Mouse (Mus musculus) midbrain, embryonic 10.5 days (tissue): Measurements from ENCODE around the gene Rasl11b. TPM values are rescaled to one million over a fixed set of nuclear protein-coding genes. Genes with fewer than 3 reads are reported as not detected.

ENCODE experiments used
- DNase-seq: peaks from one replicate; pipeline ENCODE4 v3.0.0-alpha.2; 2017; ENCODE audit warnings: low spot score
- H3K27ac ChIP-seq: fragments of 300-500 bp; sonication (generic); replicated peaks from 2 replicates; pipeline ENCODE4 v1.5.1; 2016; ENCODE audit warnings: mild to moderate bottlenecking
- H3K27me3 ChIP-seq: fragments of 300-500 bp; sonication (generic); 2 replicates; pipeline ENCODE4 v1.6.1; 2016; ENCODE audit warnings: low read depth, mild to moderate bottlenecking; ENCODE audit not compliant: poor library complexity, severe bottlenecking
- H3K36me3 ChIP-seq: fragments of 300-500 bp; sonication (generic); 2 replicates; pipeline ENCODE4 v1.6.1; 2016; ENCODE audit warnings: mild to moderate bottlenecking, moderate library complexity
- H3K4me1 ChIP-seq: fragments of 300-500 bp; sonication (generic); 2 replicates; pipeline ENCODE4 v1.6.1; 2016
- H3K4me3 ChIP-seq: fragments of 300-500 bp; sonication (generic); 2 replicates; pipeline ENCODE4 v1.5.1; 2016; ENCODE audit warnings: mild to moderate bottlenecking, moderate library complexity
- H3K9me3 ChIP-seq: fragments of 300-500 bp; sonication (generic); replicated peaks from 2 replicates; pipeline ENCODE4 v1.6.1; 2016; ENCODE audit warnings: mild to moderate bottlenecking
- WGBS: fragments of 180-500 bp; shearing (Covaris S2); methylation state at CpG from one replicate; pipeline ENCODE4 v1.1.7; 2016; 5-methylcytosine and 5-hydroxymethylcytosine counted together
- polyA plus RNA-seq: library from polyadenylated mRNA; unstranded; fragments of >200 nt; fragmentation: Nextera tagmentation; extraction: Ambion mirVana; gene quantifications from 2 replicates; pipeline ENCODE4 v1.2.1, GENCODE M21; 2016

The Rasl11b gene
- polyA plus RNA-seq, 1 experiment from 2014 or later: 27.3 TPM

GRCm38 (mm10) chr5:74226183-74226582, 31.1 kb downstream of the Rasl11b start:
- Histone ChIP-seq H3K27me3 (no peaks in the 10 kb centered on the region), H3K36me3 (no peaks in the 10 kb centered on the region), H3K9me3 (no peaks in the 10 kb centered on the region), H3K4me1 (peaks cover 22% of the 10 kb centered on the region), H3K4me3 (no peak overlapping the region), H3K27ac (no peak overlapping the region)
- DNase-seq: no peak
- WGBS: 90% methylated on average over 5 of the region's 5 CpGs

GRCm38 (mm10) chr5:74227352-74227751, 32.3 kb downstream of the Rasl11b start:
- WGBS: 94% methylated on average over 6 of the region's 6 CpGs

GRCm38 (mm10) chr5:74228938-74229337, 33.9 kb downstream of the Rasl11b start:
- no peaks in the 10 kb centered on the region for H3K9me3 ChIP-seq
- 81% methylated on average over 1 of the region's 1 CpGs for WGBS
- no peaks in the 10 kb centered on the region for H3K36me3 ChIP-seq
- no peak for DNase-seq
- H3K4me1 ChIP-seq: peaks cover 29% of the 10 kb centered on the region
- no peaks in the 10 kb centered on the region for H3K27me3 ChIP-seq
- H3K4me3 ChIP-seq: no peak overlapping the region
- H3K27ac ChIP-seq: no peak overlapping the region

More at GRCm38 (mm10) chr5:74227352-74227751, 32.3 kb downstream of the Rasl11b start:
- Histone ChIP-seq H3K4me1 (peaks cover 28% of the 10 kb centered on the region), H3K36me3 (no peaks in the 10 kb centered on the region), H3K9me3 (no peaks in the 10 kb centered on the region), H3K4me3 (no peak overlapping the region), H3K27me3 (no peaks in the 10 kb centered on the region), H3K27ac (no peak overlapping the region)
- no peak for DNase-seq

- Histone ChIP-seq H3K36me3 (no peaks in the 10 kb centered on the region), H3K4me3 (no peak overlapping the region), H3K4me1 (peaks cover 29% of the 10 kb centered on the region), H3K27ac (0 out of 2 replicates have a peak overlapping the region, but pooled peaks have one; percentile 34), H3K27me3 (no peaks in the 10 kb centered on the region), H3K9me3 (no peaks in the 10 kb centered on the region)
- DNase-seq: no peak
- 57% methylated on average over 11 of the region's 11 CpGs for WGBS
Measured at GRCm38 (mm10) chr5:74229775-74230413, 34.8 kb downstream of the Rasl11b start.

- Histone ChIP-seq H3K4me1 (peaks cover 29% of the 10 kb centered on the region), H3K9me3 (no peaks in the 10 kb centered on the region), H3K27ac (peak overlapping the region; percentile 49; the same call in 1 of the 2 replicates), H3K27me3 (no peaks in the 10 kb centered on the region), H3K36me3 (no peaks in the 10 kb centered on the region), H3K4me3 (no peak overlapping the region)
- no peak for DNase-seq
- 44% methylated on average over 2 of the region's 2 CpGs for WGBS
Measured at GRCm38 (mm10) chr5:74230525-74230924, 35.4 kb downstream of the Rasl11b start.

GRCm38 (mm10) chr5:74233808-74234207, 38.7 kb downstream of the Rasl11b start:
- 91% methylated on average over 7 of the region's 7 CpGs for whole genome bisulfite sequencing
- H3K9me3 ChIP-seq: no peaks in the 10 kb centered on the region
- no peaks in the 10 kb centered on the region for H3K27me3 ChIP-seq
- no peak for DNase-seq
- peaks cover 29% of the 10 kb centered on the region for H3K4me1 ChIP-seq
- H3K27ac ChIP-seq: no peak overlapping the region
- H3K4me3 ChIP-seq: no peak overlapping the region
- no peaks in the 10 kb centered on the region for H3K36me3 ChIP-seq

- no peak overlapping the region for H3K27ac ChIP-seq
- WGBS: 96% methylated on average over 1 of the region's 1 CpGs
- peaks cover 34% of the 10 kb centered on the region for H3K4me1 ChIP-seq
- no peaks in the 10 kb centered on the region for H3K27me3 ChIP-seq
- DNase-seq: no peak
- no peak overlapping the region for H3K4me3 ChIP-seq
- H3K36me3 ChIP-seq: no peaks in the 10 kb centered on the region
- H3K9me3 ChIP-seq: no peaks in the 10 kb centered on the region
Measured at GRCm38 (mm10) chr5:74239369-74239768, 44.3 kb downstream of the Rasl11b start.

- no peak overlapping the region for H3K4me3 ChIP-seq
- DNase-seq: no peak
- no peaks in the 10 kb centered on the region for H3K27me3 ChIP-seq
- WGBS: 84% methylated on average over 8 of the region's 8 CpGs
- 0 out of 2 replicates have a peak overlapping the region, but pooled peaks have one; percentile 7 for H3K27ac ChIP-seq
- H3K36me3 ChIP-seq: no peaks in the 10 kb centered on the region
- H3K9me3 ChIP-seq: no peaks in the 10 kb centered on the region
- peaks cover 34% of the 10 kb centered on the region for H3K4me1 ChIP-seq
Measured at GRCm38 (mm10) chr5:74240298-74240697, 45.2 kb downstream of the Rasl11b start.

GRCm38 (mm10) chr5:74240926-74241680, 46.0 kb downstream of the Rasl11b start:
- H3K9me3 ChIP-seq: no peaks in the 10 kb centered on the region
- no peak overlapping the region for H3K4me3 ChIP-seq
- WGBS: 59% methylated on average over 13 of the region's 13 CpGs

GRCm38 (mm10) chr5:74242654-74243053, 47.6 kb downstream of the Rasl11b start:
- no peaks in the 10 kb centered on the region for H3K27me3 ChIP-seq
- no peak overlapping the region for H3K4me3 ChIP-seq
- H3K9me3 ChIP-seq: no peaks in the 10 kb centered on the region
- WGBS: 74% methylated on average over 3 of the region's 3 CpGs
- peaks cover 41% of the 10 kb centered on the region for H3K4me1 ChIP-seq
- H3K36me3 ChIP-seq: no peaks in the 10 kb centered on the region
- no peak for DNase-seq
- no peak overlapping the region for H3K27ac ChIP-seq

More at GRCm38 (mm10) chr5:74240926-74241680, 46.0 kb downstream of the Rasl11b start:
- Histone ChIP-seq H3K36me3 (no peaks in the 10 kb centered on the region), H3K27ac (peak overlapping the region; percentile 7; the same call in 1 of the 2 replicates), H3K4me1 (peaks cover 34% of the 10 kb centered on the region), H3K27me3 (no peaks in the 10 kb centered on the region)
- no peak for DNase-seq

- 94% methylated on average over 14 of the region's 14 CpGs for WGBS
- H3K36me3 ChIP-seq: no peaks in the 10 kb centered on the region
Measured at GRCm38 (mm10) chr5:74244406-74245019, 49.4 kb downstream of the Rasl11b start.

GRCm38 (mm10) chr5:74245641-74246145, 50.6 kb downstream of the Rasl11b start:
- Histone ChIP-seq H3K9me3 (no peaks in the 10 kb centered on the region), H3K4me3 (no peak overlapping the region), H3K36me3 (no peaks in the 10 kb centered on the region), H3K27me3 (no peaks in the 10 kb centered on the region), H3K4me1 (peaks cover 43% of the 10 kb centered on the region), H3K27ac (no peak overlapping the region)
- no peak for DNase-seq
- 94% methylated on average over 8 of the region's 8 CpGs for WGBS

More at GRCm38 (mm10) chr5:74244406-74245019, 49.4 kb downstream of the Rasl11b start:
- H3K4me3 ChIP-seq: no peak overlapping the region
- H3K4me1 ChIP-seq: peaks cover 41% of the 10 kb centered on the region
- H3K9me3 ChIP-seq: no peaks in the 10 kb centered on the region
- no peak for DNase-seq
- no peak overlapping the region for H3K27ac ChIP-seq
- no peaks in the 10 kb centered on the region for H3K27me3 ChIP-seq
